Mouse (Mus musculus) brain, adult 10 weeks (tissue): ENCODE results near the gene Borcs7. TPM values are rescaled to one million over a fixed set of nuclear protein-coding genes. Genes with fewer than 3 reads are reported as not detected.

Experiments used
- polyA plus RNA-seq: library from polyadenylated mRNA; stranded (reverse); fragments of 350-450 nt; fragmentation: Illumina TruSeq; extraction: RNeasy Lipid Tissue Mini Kit (QIAGEN cat#74804); gene quantifications from one replicate; pipeline ENCODE4 v1.2.3, GENCODE M21; 2015; ENCODE audit warnings: low read depth, low replicate concordance

The Borcs7 gene
- 23.9 TPM for polyA plus RNA-seq

GRCm38 (mm10) chr19:46689460-46690372, at the start of gene Borcs7:
Gene Borcs7, plus strand, starts transcription at chr19:46689906.

GRCm38 (mm10) chr19:46672766-46673418, 16.8 kb upstream of the Borcs7 start, which contains the start of gene Cyp17a1:
Gene Cyp17a1, minus strand, starts transcription at chr19:46673172.

GRCm38 (mm10) chr19:46707296-46708151, 17.8 kb downstream of the Borcs7 start, which contains the start of gene As3mt:
Gene As3mt, plus strand, starts transcription at chr19:46707458.

Other genes with a start within 250 kb of the Borcs7 start
- 36.8 TPM for gene Trim8, start 188.2 kb upstream of the Borcs7 start, polyA plus RNA-seq
- gene Arl3, start 116.7 kb upstream of the Borcs7 start, polyA plus RNA-seq = 279 TPM
- 3.7 TPM for gene Sfxn2, start 116.5 kb upstream of the Borcs7 start, polyA plus RNA-seq
- 18.6 TPM for gene Wbp1l, start 90.8 kb upstream of the Borcs7 start, polyA plus RNA-seq
- gene Cyp17a1, start 16.7 kb upstream of the Borcs7 start, polyA plus RNA-seq = not detected
- gene As3mt, start 17.6 kb downstream of the Borcs7 start, polyA plus RNA-seq = 18.2 TPM
- gene Cnnm2, start 71.7 kb downstream of the Borcs7 start, polyA plus RNA-seq = 20.5 TPM